Mouse (Mus musculus): Measurements from ENCODE around the gene Olfr1025-ps1.

Gene Olfr1025-ps1

GRCm38 (mm10) chr2:85914893-85915292, at the start of gene Olfr1025-ps1:
Olfr1025-ps1 (plus strand) TSS chr2:85915193.
- DNase-seq (ENCODE audit: low read depth, low spot score), result no peak

- DNase-seq (ENCODE audit: low read depth, low spot score), result no peak
Observed at GRCm38 (mm10) chr2:85868294-85868693, 46.7 kb upstream of the Olfr1025-ps1 start, which contains the start of gene Olfr1022. Olfr1022 (plus strand) TSS chr2:85868594.

- DNase-seq (ENCODE audit: low read depth, low spot score), result no peak
Observed at GRCm38 (mm10) chr2:85885340-85885739, 29.7 kb upstream of the Olfr1025-ps1 start, which contains the start of gene Olfr1023. Olfr1023 (plus strand) TSS chr2:85885640.

- DNase-seq (ENCODE audit: low read depth, low spot score), result no peak
Observed at GRCm38 (mm10) chr2:85904952-85905351, 10.0 kb upstream of the Olfr1025-ps1 start, which contains the start of gene Olfr1024. Olfr1024 (minus strand) TSS chr2:85905052.

- DNase-seq (ENCODE audit: low read depth, low spot score), result no peak
Observed at GRCm38 (mm10) chr2:85913197-85913596, 1.8 kb upstream of the Olfr1025-ps1 start.

- DNase-seq (ENCODE audit: low read depth, low spot score), result no peak
Observed at GRCm38 (mm10) chr2:85921258-85921657, 6.3 kb downstream of the Olfr1025-ps1 start, which contains the start of gene Olfr1026. Olfr1026 (plus strand) TSS chr2:85921558.

- DNase-seq (ENCODE audit: low read depth, low spot score), result no peak
Observed at GRCm38 (mm10) chr2:85950137-85950536, 35.1 kb downstream of the Olfr1025-ps1 start, which contains the start of gene Olfr1028. Olfr1028 (plus strand) TSS chr2:85950437.

Data from A20 (cell line).